Mouse (Mus musculus) liver, embryonic 14.5 days (tissue): ENCODE results near the gene Adgrl2. TPM values are rescaled to one million over a fixed set of nuclear protein-coding genes. Genes with fewer than 3 reads are reported as not detected.

Experiments
- ATAC-seq: fragments of 200-750 bp; cut with Nextera tagmentation; 2 replicates; pipeline ENCODE4 v1.8.0; 2017; ENCODE audit warnings: moderate number of reproducible peaks, mild to moderate bottlenecking, moderate library complexity; ENCODE audit not compliant: insufficient read depth
- DNase-seq, 3 experiments: peaks; one replicate each; pipeline ENCODE4 v3.0.0-alpha.2; 2012 to 2013; ENCODE audit warnings: low read depth in 3 of 3, low spot score in 3 of 3
- H3K27ac ChIP-seq: fragments of 300-500 bp; sonication (generic); 2 replicates; pipeline ENCODE4 v1.5.1; 2014; ENCODE audit warnings: moderate library complexity, mild to moderate bottlenecking, control low read depth, inconsistent platforms
- H3K27me3 ChIP-seq: fragments of 300-500 bp; sonication (generic); 2 replicates; pipeline ENCODE4 v1.6.1; 2014; ENCODE audit warnings: mild to moderate bottlenecking, low read length, moderate library complexity; ENCODE audit not compliant: control insufficient read depth, insufficient read depth
- H3K36me3 ChIP-seq: fragments of 300-500 bp; sonication (generic); replicated peaks from 2 replicates; pipeline ENCODE4 v1.6.1; 2014; ENCODE audit warnings: low read depth; ENCODE audit not compliant: control insufficient read depth, insufficient read depth
- H3K4me1 ChIP-seq, 2 experiments: fragments of 200-500 bp in 1 of 2; fragments of 300-500 bp in 1 of 2; sonication (generic) in 1 of 2; replicated peaks; 2 replicates each; pipeline ENCODE4 v1.6.1; 2012 to 2014; ENCODE audit warnings: antibody characterized with exemption in 1 of 2, inconsistent platforms in 1 of 2, low read length in 1 of 2; ENCODE audit not compliant: control insufficient read depth in 2 of 2, insufficient read depth in 2 of 2
- H3K4me2 ChIP-seq: fragments of 300-500 bp; sonication (generic); 2 replicates; pipeline ENCODE4 v1.6.1; 2014; ENCODE audit warnings: low read depth, mild to moderate bottlenecking, control low read depth, moderate library complexity
- H3K4me3 ChIP-seq, 2 experiments: fragments of 200-500 bp in 1 of 2; fragments of 300-500 bp in 1 of 2; sonication (generic) in 1 of 2; 2 replicates each; pipeline ENCODE4 v1.5.1; 2012 to 2014; ENCODE audit warnings: low read depth in 2 of 2, low read length in 2 of 2, mild to moderate bottlenecking in 2 of 2, control low read depth in 1 of 2, inconsistent platforms in 1 of 2, moderate library complexity in 1 of 2; ENCODE audit not compliant: insufficient read depth in 1 of 2
- H3K9ac ChIP-seq: fragments of 300-500 bp; sonication (generic); replicated peaks from 2 replicates; pipeline ENCODE4 v1.6.1; 2014; ENCODE audit warnings: mild to moderate bottlenecking, control low read depth, moderate library complexity
- H3K9me3 ChIP-seq: fragments of 300-500 bp; sonication (generic); 2 replicates; pipeline ENCODE4 v1.6.1; 2016; ENCODE audit warnings: low read length, mixed read lengths; ENCODE audit not compliant: control insufficient read depth
- CTCF ChIP-seq: IDR thresholded peaks from 2 replicates; pipeline ENCODE4 v1.5.1; 2016; ENCODE audit warnings: antibody characterized with exemption, low read depth, control low read depth
- EP300 ChIP-seq: IDR thresholded peaks from 2 replicates; pipeline ENCODE4 v1.6.1; 2016; ENCODE audit warnings: antibody characterized with exemption, low read depth
- WGBS: fragments of 180-500 bp; shearing (Covaris S2); extraction: QIAGEN DNeasy Blood & Tissue Kit; methylation state at CpG from one replicate; pipeline ENCODE4 v1.1.7; 2014; ENCODE audit not compliant: insufficient replicate concordance; 5-methylcytosine and 5-hydroxymethylcytosine counted together
- polyA plus RNA-seq, 2 experiments: library from polyadenylated mRNA; depleted of rRNA in 1 of 2; stranded (reverse) in 1 of 2; unstranded in 1 of 2; fragments of >200 nt; fragmentation: Nextera tagmentation in 1 of 2; extraction: Ambion mirVana in 1 of 2; gene quantifications; 2 replicates each; pipeline versions ENCODE4 v1.2.1 to v1.2.3; 2012 to 2014

Adgrl2 gene
- polyA plus RNA-seq, 2 experiments = 3.2 to 3.8 TPM

- no peaks in the 10 kb centered on the region for H3K9me3 ChIP-seq
- 65% methylated on average over 2 of the region's 2 CpGs for WGBS
- no peak overlapping the region for H3K9ac ChIP-seq
- H3K4me2 ChIP-seq = no peak overlapping the region
- no peaks in the 10 kb centered on the region for H3K27me3 ChIP-seq
- TF ChIP-seq CTCF (no peak), EP300 (no peak)
- peaks cover 0 to 8% of the 10 kb centered on the region in 2 experiments; a peak in 2 of 4 replicates for H3K4me1 ChIP-seq
- no peaks in the 10 kb centered on the region for H3K36me3 ChIP-seq
- ATAC-seq (no peak), DNase-seq (no peak)
- no peak overlapping the region for H3K4me3 ChIP-seq
- no peak overlapping the region for H3K27ac ChIP-seq
These were observed 142.0 kb downstream of the Adgrl2 start for GRCm38 (mm10) chr3:148848366-148848765.

- Histone ChIP-seq H3K27me3 (no peaks in the 10 kb centered on the region), H3K27ac (no peak overlapping the region), H3K9ac (no peak overlapping the region), H3K4me2 (no peak overlapping the region), H3K4me3 (no peak overlapping the region), H3K9me3 (no peaks in the 10 kb centered on the region), H3K4me1 (peaks cover 0 to 8% of the 10 kb centered on the region in 2 experiments; a peak in 2 of 4 replicates), H3K36me3 (no peaks in the 10 kb centered on the region)
- no peak for DNase-seq
- 18% methylated on average over 6 of the region's 6 CpGs for WGBS
- no peak for TF ChIP-seq EP300
- no peak for TF ChIP-seq CTCF
- ATAC-seq = peak; percentile 50; the same call in 1 of the 2 replicates
These were observed 146.2 kb downstream of the Adgrl2 start for GRCm38 (mm10) chr3:148844182-148844581.

- H3K4me2 ChIP-seq = no peak overlapping the region
- H3K36me3 ChIP-seq = no peaks in the 10 kb centered on the region
- TF ChIP-seq CTCF = no peak
- DNase-seq (no peak), ATAC-seq (no peak)
- WGBS = 78% methylated on average over 7 of the region's 7 CpGs
- no peak overlapping the region for H3K4me3 ChIP-seq
- H3K9me3 ChIP-seq = no peaks in the 10 kb centered on the region
- peaks cover 0 to 8% of the 10 kb centered on the region in 2 experiments; a peak in 2 of 4 replicates for H3K4me1 ChIP-seq
- no peaks in the 10 kb centered on the region for H3K27me3 ChIP-seq
- no peak overlapping the region for H3K27ac ChIP-seq
- H3K9ac ChIP-seq = no peak overlapping the region
These were observed 147.8 kb downstream of the Adgrl2 start for GRCm38 (mm10) chr3:148842533-148842932.

- H3K4me1 ChIP-seq = peaks cover 0 to 2% of the 10 kb centered on the region in 2 experiments; a peak in 2 of 4 replicates
- 82% methylated on average over 13 of the region's 13 CpGs for WGBS
- H3K9me3 ChIP-seq = no peaks in the 10 kb centered on the region
- H3K36me3 ChIP-seq = no peaks in the 10 kb centered on the region
- H3K27ac ChIP-seq = no peak overlapping the region
- H3K27me3 ChIP-seq = no peaks in the 10 kb centered on the region
- DNase-seq (no peak), ATAC-seq (no peak)
- H3K4me2 ChIP-seq = no peak overlapping the region
- no peak overlapping the region for H3K4me3 ChIP-seq
- TF ChIP-seq EP300 (no peak), CTCF (no peak)
- no peak overlapping the region for H3K9ac ChIP-seq
These were observed 151.5 kb downstream of the Adgrl2 start for GRCm38 (mm10) chr3:148838835-148839296.

GRCm38 (mm10) chr3:148838095-148838834 is 152.1 kb downstream of the Adgrl2 start:
- Histone ChIP-seq H3K36me3 (no peaks in the 10 kb centered on the region), H3K4me3 (no peak overlapping the region), H3K9me3 (no peaks in the 10 kb centered on the region), H3K27ac (no peak overlapping the region), H3K4me2 (no peak overlapping the region), H3K9ac (no peak overlapping the region), H3K27me3 (no peaks in the 10 kb centered on the region), H3K4me1 (no peaks in the 10 kb centered on the region)
- TF ChIP-seq EP300 (no peak), CTCF (no peak)
- 75% methylated on average over 13 of the region's 13 CpGs for WGBS
- no peak for DNase-seq
- no peak for ATAC-seq
